Mouse (Mus musculus): Measurements from ENCODE around the gene Fibp.

Gene Fibp

GRCm38 (mm10) chr19:5510031-5511026, 49.9 kb downstream of the Fibp start, which contains the start of gene Snx32:
TSS of gene Snx32 (minus strand) at chr19:5510538.
- no peaks in the 10 kb centered on the region for H3K27me3 ChIP-seq (ENCODE audit: insufficient read depth, low read length)
- no peaks in the 10 kb centered on the region for H3K36me3 ChIP-seq (ENCODE audit: insufficient read depth, low read length)
- peaks cover 47% of the 10 kb centered on the region for H3K4me1 ChIP-seq (replicated peaks; ENCODE audit: low read depth, low read length)
- peak within 1 kb of the TSS; percentile 80 for H3K4me3 ChIP-seq (replicated peaks; ENCODE audit: low read length)
- no peak for TF ChIP-seq CTCF (conservative IDR thresholded peaks at IDR 0.05; ENCODE audit: low read length)
- TF ChIP-seq NANOG (IDR thresholded peaks at IDR 0.05; ENCODE audit: borderline replicate concordance, low read length) = no peak
- no peaks in the 10 kb centered on the region for H3K9me3 ChIP-seq (ENCODE audit: low read length)

GRCm38 (mm10) chr19:5511074-5511632, 50.7 kb downstream of the Fibp start:
- H3K9me3 ChIP-seq (ENCODE audit: low read length) = no peaks in the 10 kb centered on the region
- TF ChIP-seq NANOG (IDR thresholded peaks at IDR 0.05; ENCODE audit: borderline replicate concordance, low read length) = no peak
- no peak for TF ChIP-seq POU5F1 (IDR thresholded peaks at IDR 0.05; ENCODE audit: borderline replicate concordance, low read length)
- TF ChIP-seq CTCF (conservative IDR thresholded peaks at IDR 0.05; ENCODE audit: low read length) = no peak
- H3K36me3 ChIP-seq (ENCODE audit: insufficient read depth, low read length) = no peaks in the 10 kb centered on the region
- H3K4me3 ChIP-seq (replicated peaks; ENCODE audit: low read length) = peak overlapping the region; percentile 80
- H3K27me3 ChIP-seq (ENCODE audit: insufficient read depth, low read length) = no peaks in the 10 kb centered on the region
- peaks cover 51% of the 10 kb centered on the region for H3K4me1 ChIP-seq (replicated peaks; ENCODE audit: low read depth, low read length)

- no peaks in the 10 kb centered on the region for H3K27me3 ChIP-seq (ENCODE audit: insufficient read depth, low read length)
- H3K9me3 ChIP-seq (ENCODE audit: low read length) = no peaks in the 10 kb centered on the region
- no peak overlapping the region for H3K4me3 ChIP-seq (replicated peaks; ENCODE audit: low read length)
- no peaks in the 10 kb centered on the region for H3K36me3 ChIP-seq (ENCODE audit: insufficient read depth, low read length)
- TF ChIP-seq NANOG (IDR thresholded peaks at IDR 0.05; ENCODE audit: borderline replicate concordance, low read length) = no peak
- TF ChIP-seq CTCF (conservative IDR thresholded peaks at IDR 0.05; ENCODE audit: low read length) = no peak
- TF ChIP-seq POU5F1 (IDR thresholded peaks at IDR 0.05; ENCODE audit: borderline replicate concordance, low read length) = no peak
- peaks cover 59% of the 10 kb centered on the region for H3K4me1 ChIP-seq (replicated peaks; ENCODE audit: low read depth, low read length)
These were observed 51.9 kb downstream of the Fibp start for GRCm38 (mm10) chr19:5512091-5513004.

- Histone ChIP-seq H3K4me1 (replicated peaks; ENCODE audit: low read depth, low read length) (peaks cover 65% of the 10 kb centered on the region), H3K9me3 (ENCODE audit: low read length) (no peaks in the 10 kb centered on the region), H3K4me3 (replicated peaks; ENCODE audit: low read length) (no peak overlapping the region), H3K36me3 (ENCODE audit: insufficient read depth, low read length) (no peaks in the 10 kb centered on the region), H3K27me3 (ENCODE audit: insufficient read depth, low read length) (no peaks in the 10 kb centered on the region)
- TF ChIP-seq POU5F1 (IDR thresholded peaks at IDR 0.05; ENCODE audit: borderline replicate concordance, low read length) = no peak
- TF ChIP-seq CTCF (conservative IDR thresholded peaks at IDR 0.05; ENCODE audit: low read length) = no peak
- no peak for TF ChIP-seq NANOG (IDR thresholded peaks at IDR 0.05; ENCODE audit: borderline replicate concordance, low read length)
These were observed 52.6 kb downstream of the Fibp start for GRCm38 (mm10) chr19:5513005-5513349.

All from E14TG2a.4 (cell line).